Mouse (Mus musculus): ENCODE data around the gene Cckar.

DNA sequence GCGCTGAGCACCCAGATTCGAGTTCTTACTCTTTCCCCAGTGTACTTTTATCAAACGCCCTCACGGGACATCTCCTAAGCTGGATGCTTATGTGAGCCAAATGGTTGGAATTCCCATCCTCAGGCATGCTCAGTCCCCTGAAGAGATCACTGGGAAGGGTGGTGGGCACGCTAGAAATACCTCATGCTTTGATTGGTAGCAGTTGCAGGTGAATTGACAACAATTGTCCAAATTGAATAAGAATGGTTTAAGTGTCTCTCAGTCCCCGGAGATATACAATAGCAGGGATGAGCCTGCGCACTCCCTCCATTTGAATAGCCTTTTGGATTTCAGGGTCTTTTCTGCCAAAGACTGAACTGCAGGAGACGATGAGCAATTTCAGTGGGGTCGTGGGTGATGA is 3.8 kb upstream of the Cckar start:
- TF ChIP-seq CTCF (IDR thresholded peaks at IDR 0.05; ENCODE audit: extremely low read depth, insufficient read depth, low read length), result no peak
- TF ChIP-seq POLR2A (IDR thresholded peaks at IDR 0.05; ENCODE audit: extremely low read depth, insufficient read depth, low read length), result no peak
